Mouse (Mus musculus) C2C12 (cell line): ENCODE results near the gene Ep400. TPM values are rescaled to one million over a fixed set of nuclear protein-coding genes. Genes with fewer than 3 reads are reported as not detected.

Experiments used
- H3K27me3 ChIP-seq: one replicate; pipeline ENCODE4 v1.6.1; 2011; ENCODE audit not compliant: control insufficient read depth, insufficient read depth, insufficient read length
- H3K36me3 ChIP-seq: one replicate; pipeline ENCODE4 v1.6.1; 2011; ENCODE audit not compliant: control insufficient read depth, insufficient read depth
- H3K4me3 ChIP-seq: one replicate; pipeline ENCODE4 v1.5.1; 2011; ENCODE audit warnings: mild to moderate bottlenecking, control low read depth; ENCODE audit not compliant: poor library complexity, insufficient read depth, severe bottlenecking
- H3K79me2 ChIP-seq: one replicate; pipeline ENCODE4 v1.6.1; 2011; ENCODE audit not compliant: control insufficient read depth, insufficient read depth
- H3K79me3 ChIP-seq: one replicate; pipeline ENCODE4 v1.6.1; 2011; ENCODE audit warnings: low read depth, control low read depth
- H3ac ChIP-seq: one replicate; pipeline ENCODE3; 2011; ENCODE audit warnings: low read depth; ENCODE audit not compliant: control insufficient read depth, insufficient read length
- CEBPB ChIP-seq: IDR thresholded peaks from one replicate; pipeline ENCODE4 v1.6.1; 2011; ENCODE audit warnings: low read depth, mild to moderate bottlenecking, control low read depth, moderate library complexity
- CTCF ChIP-seq: IDR thresholded peaks from one replicate; pipeline ENCODE4 v1.5.1; 2011; ENCODE audit not compliant: control insufficient read depth, insufficient read depth, insufficient read length
- FOSL1 ChIP-seq: IDR thresholded peaks from one replicate; pipeline ENCODE4 v1.8.0; 2011; ENCODE audit warnings: mild to moderate bottlenecking, low read length; ENCODE audit not compliant: poor library complexity, insufficient read depth, severe bottlenecking
- MAX ChIP-seq: IDR thresholded peaks from one replicate; pipeline ENCODE4 v1.6.1; 2011; ENCODE audit warnings: mild to moderate bottlenecking, control low read depth
- MYOD1 ChIP-seq: IDR thresholded peaks from one replicate; pipeline ENCODE4 v1.6.1; 2011; ENCODE audit warnings: low read depth; ENCODE audit not compliant: control insufficient read depth, insufficient read length
- MYOG ChIP-seq: IDR thresholded peaks from one replicate; pipeline ENCODE4 v1.6.1; 2011; ENCODE audit not compliant: control insufficient read depth, insufficient read length; ENCODE audit errors: extremely low read depth
- USF1 ChIP-seq: IDR thresholded peaks from one replicate; pipeline ENCODE4 v1.6.1; 2011; ENCODE audit warnings: low read depth, mild to moderate bottlenecking, control low read depth, moderate library complexity
- polyA plus RNA-seq: library from polyadenylated mRNA; unstranded; fragments of >200 nt; fragmentation: generic; extraction: Trizol; gene quantifications from one replicate; pipeline ENCODE4 v1.2.1, GENCODE M21; 2012; ENCODE audit warnings: missing spikeins

The Ep400 gene
- polyA plus RNA-seq, 1 experiment: 23.6 TPM

DNA sequence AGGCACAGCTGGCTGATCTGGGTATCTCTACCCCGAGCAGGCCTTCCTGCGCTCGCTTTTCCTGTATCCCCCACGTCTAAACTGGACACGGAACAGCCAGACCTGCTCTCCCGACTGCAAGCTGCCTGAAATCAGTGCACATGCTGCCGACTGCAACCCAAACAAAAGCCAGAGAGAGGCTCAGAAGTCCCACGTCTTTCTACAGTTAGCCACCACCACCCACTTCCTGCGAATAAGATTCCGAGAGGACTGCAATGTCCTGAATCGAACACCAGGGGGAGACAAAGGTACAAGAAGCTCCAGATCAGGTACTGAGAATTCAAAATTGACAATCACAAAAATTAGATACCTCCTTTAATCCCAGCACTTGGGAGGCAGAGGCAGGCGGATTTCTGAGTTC lies 131.1 kb downstream of the Ep400 start:
- Histone ChIP-seq H3ac (peak overlapping the region; percentile 52), H3K27me3 (no peaks in the 10 kb centered on the region), H3K4me3 (no peak overlapping the region), H3K79me3 (no peaks in the 10 kb centered on the region), H3K79me2 (no peaks in the 10 kb centered on the region), H3K36me3 (no peaks in the 10 kb centered on the region)
- no peak for TF ChIP-seq MYOG
- TF ChIP-seq FOSL1: no peak
- TF ChIP-seq MAX: no peak
- no peak for TF ChIP-seq MYOD1
- TF ChIP-seq CEBPB: no peak
- no peak for TF ChIP-seq USF1
- TF ChIP-seq CTCF: no peak

DNA sequence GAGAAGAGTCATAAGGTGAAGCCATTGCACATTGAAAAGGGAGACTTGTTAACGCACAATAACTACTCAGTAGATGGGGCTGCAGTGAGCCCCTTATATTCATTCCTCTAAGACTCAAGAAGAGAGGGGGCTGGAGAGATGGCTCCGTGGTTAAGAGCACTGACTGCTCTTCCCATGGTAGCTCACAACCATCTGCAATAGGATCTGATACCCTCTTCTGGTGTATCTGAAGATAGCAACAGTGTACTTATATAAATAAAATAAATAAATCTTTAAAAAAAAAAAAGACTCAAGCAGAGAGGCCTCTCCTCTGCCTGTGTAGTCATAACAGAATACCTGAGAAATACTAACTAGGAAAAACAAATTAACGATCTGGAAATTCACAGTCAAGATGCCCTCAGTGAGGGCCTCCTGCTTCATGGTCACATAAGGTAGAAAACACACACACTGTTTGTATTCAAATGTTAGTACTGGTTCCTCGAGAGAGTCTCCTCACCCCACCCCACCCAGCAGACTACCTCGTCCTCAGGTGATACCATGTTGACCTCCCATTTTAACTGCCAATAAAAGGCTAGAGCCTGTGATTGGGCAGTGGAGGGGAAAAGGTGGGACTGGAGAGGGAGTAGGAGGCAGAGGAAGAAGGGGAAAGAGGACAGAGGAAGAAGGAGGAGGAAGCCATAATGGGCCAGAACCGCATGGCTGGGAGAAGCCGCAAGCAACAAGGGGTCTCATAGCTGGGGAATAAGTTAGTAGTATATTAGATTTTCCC lies 132.0 kb downstream of the Ep400 start:
- no peak overlapping the region for H3K4me3 ChIP-seq
- no peaks in the 10 kb centered on the region for H3K79me2 ChIP-seq
- no peaks in the 10 kb centered on the region for H3K36me3 ChIP-seq
- no peak overlapping the region for H3ac ChIP-seq
- H3K27me3 ChIP-seq: no peaks in the 10 kb centered on the region
- no peaks in the 10 kb centered on the region for H3K79me3 ChIP-seq
- no peak for TF ChIP-seq MYOG
- TF ChIP-seq CTCF: no peak
- TF ChIP-seq MYOD1: no peak
- TF ChIP-seq CEBPB: no peak
- no peak for TF ChIP-seq MAX
- no peak for TF ChIP-seq FOSL1
- no peak for TF ChIP-seq USF1

DNA sequence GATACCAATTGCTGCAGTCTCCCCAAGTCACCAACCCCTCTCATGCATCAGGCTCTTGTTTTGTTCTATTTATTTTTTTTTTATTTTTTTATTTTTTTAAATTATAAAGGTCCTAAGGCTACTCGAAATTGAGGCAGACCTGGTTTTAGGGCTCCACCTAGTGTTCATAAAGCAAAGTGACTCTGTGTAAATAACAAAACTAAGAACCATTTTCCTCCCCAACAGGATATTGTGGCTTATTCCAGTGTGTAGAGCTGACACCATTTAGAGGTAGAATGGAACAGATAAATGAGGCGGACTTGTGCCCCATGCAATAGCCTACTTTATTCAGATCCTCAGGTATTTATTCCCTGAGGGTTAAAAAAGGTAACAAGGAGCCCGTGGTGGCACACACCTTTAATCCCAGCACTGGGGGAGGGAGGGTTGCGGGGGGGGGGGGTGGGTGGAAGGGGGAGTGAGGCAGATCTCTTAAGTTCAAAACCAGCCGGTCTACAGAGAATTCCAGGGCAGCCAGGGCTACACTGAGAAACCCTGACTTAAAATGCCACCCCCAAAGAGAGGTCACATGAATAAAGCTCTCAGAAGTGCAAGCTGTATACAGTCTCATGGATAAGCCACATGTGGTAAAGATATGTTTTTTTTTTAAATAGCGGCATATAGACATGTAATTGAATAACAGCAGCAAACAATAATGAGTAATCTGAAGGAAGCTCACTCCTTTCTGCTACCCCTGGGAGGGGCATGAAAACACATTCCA lies 134.4 kb downstream of the Ep400 start:
- Histone ChIP-seq H3K79me3 (no peaks in the 10 kb centered on the region), H3ac (no peak overlapping the region), H3K4me3 (no peak overlapping the region), H3K27me3 (no peaks in the 10 kb centered on the region), H3K36me3 (no peaks in the 10 kb centered on the region), H3K79me2 (no peaks in the 10 kb centered on the region)
- no peak for TF ChIP-seq USF1
- TF ChIP-seq FOSL1: no peak

DNA sequence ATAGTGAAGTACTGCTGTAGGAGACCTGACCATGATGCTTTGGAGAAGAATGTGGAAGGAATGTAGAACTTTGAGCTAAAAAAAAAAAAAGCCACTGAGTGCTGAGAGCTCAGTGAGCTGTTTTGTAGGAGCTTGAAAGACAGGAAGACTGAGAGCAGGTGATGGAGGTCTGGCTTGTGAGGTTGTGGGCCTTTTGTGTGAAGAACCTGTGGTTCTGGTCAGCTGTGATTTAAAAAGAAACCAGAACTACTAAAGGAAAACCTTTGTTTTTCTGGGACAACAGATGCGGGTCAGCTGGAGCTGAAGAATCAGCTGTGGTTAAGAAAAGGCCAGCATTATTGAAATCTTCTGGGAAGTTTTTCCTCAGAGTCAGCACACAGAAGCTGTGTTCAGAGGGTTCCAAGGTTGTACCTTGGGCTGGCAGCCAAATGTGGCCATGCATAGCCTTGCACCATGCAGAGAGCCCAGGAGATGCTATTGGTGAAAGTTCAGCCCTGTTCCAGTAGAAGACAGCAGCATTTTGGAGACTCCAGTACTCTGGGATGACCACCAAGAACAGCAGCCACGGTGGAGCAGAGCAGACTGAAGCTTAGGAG lies 140.9 kb downstream of the Ep400 start:
- Histone ChIP-seq H3K79me3 (no peaks in the 10 kb centered on the region), H3ac (no peak overlapping the region), H3K79me2 (no peaks in the 10 kb centered on the region), H3K4me3 (no peak overlapping the region), H3K36me3 (no peaks in the 10 kb centered on the region), H3K27me3 (peaks cover 10% of the 10 kb centered on the region)
- TF ChIP-seq MYOG (no peak), MAX (no peak), CEBPB (no peak), CTCF (no peak), USF1 (no peak), MYOD1 (no peak), FOSL1 (no peak)

DNA sequence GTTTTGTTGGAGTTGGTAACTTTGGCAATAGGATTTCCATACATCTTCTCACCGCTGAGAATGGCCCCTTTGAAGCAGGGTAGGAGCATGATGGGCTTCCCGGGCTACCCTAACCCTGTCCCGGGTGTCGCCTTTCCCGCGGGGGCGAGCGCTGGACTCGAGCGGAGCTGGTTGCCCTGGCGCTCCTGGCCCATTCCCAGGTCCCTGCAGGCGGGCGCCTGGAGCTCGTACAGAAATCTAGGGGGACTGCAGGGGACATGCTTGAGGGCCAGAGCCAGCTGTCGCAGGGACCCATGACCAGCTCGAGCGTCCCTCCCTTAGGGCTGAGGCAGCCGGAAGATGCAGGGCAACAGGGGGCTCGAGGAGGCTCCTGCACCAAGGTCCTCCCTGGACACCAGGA lies 142.4 kb downstream of the Ep400 start:
- no peaks in the 10 kb centered on the region for H3K79me2 ChIP-seq
- no peak overlapping the region for H3K4me3 ChIP-seq
- H3K36me3 ChIP-seq: no peaks in the 10 kb centered on the region
- TF ChIP-seq MAX (no peak), USF1 (no peak), CTCF (no peak), CEBPB (no peak)
- no peaks in the 10 kb centered on the region for H3K79me3 ChIP-seq
- H3ac ChIP-seq: no peak overlapping the region
- H3K27me3 ChIP-seq: peaks cover 10% of the 10 kb centered on the region

DNA sequence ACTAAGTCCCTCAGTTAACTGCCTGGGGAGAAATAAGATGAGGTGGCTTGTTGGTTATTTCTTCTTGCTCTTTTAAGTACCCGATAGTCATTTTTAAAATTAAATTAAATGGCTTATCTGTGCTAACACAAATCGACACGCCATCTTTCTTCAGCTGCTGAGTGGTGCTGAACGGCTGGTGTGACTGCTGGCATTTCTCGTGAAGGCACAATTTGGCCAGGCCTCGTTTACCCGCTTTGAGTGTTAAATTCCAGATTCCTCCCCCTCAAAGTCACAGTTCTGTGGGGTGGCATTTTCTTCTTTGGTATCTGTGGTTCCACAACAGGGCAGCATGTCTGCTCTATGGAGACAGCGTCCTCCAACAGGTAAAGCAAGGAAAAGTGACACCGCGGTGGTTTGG lies 143.2 kb downstream of the Ep400 start:
- no peak overlapping the region for H3K4me3 ChIP-seq
- H3K79me2 ChIP-seq: no peaks in the 10 kb centered on the region
- no peak overlapping the region for H3ac ChIP-seq
- peaks cover 10% of the 10 kb centered on the region for H3K27me3 ChIP-seq
- TF ChIP-seq CEBPB (no peak), MAX (no peak), FOSL1 (no peak), CTCF (no peak), MYOG (no peak), MYOD1 (no peak), USF1 (no peak)
- H3K79me3 ChIP-seq: no peaks in the 10 kb centered on the region
- no peaks in the 10 kb centered on the region for H3K36me3 ChIP-seq
